Mouse (Mus musculus): ENCODE results near the gene Pigyl. TPM values are rescaled to one million over a fixed set of nuclear protein-coding genes. Genes with fewer than 3 reads are reported as not detected.
"Not testable (repeated sequence)": the region's sequence is repeated elsewhere in the genome, so short reads cannot be mapped to it uniquely, and the experiment has no call there.

Pigyl gene
- polyA plus RNA-seq, 1 experiment, result 64.8 TPM

DNA sequence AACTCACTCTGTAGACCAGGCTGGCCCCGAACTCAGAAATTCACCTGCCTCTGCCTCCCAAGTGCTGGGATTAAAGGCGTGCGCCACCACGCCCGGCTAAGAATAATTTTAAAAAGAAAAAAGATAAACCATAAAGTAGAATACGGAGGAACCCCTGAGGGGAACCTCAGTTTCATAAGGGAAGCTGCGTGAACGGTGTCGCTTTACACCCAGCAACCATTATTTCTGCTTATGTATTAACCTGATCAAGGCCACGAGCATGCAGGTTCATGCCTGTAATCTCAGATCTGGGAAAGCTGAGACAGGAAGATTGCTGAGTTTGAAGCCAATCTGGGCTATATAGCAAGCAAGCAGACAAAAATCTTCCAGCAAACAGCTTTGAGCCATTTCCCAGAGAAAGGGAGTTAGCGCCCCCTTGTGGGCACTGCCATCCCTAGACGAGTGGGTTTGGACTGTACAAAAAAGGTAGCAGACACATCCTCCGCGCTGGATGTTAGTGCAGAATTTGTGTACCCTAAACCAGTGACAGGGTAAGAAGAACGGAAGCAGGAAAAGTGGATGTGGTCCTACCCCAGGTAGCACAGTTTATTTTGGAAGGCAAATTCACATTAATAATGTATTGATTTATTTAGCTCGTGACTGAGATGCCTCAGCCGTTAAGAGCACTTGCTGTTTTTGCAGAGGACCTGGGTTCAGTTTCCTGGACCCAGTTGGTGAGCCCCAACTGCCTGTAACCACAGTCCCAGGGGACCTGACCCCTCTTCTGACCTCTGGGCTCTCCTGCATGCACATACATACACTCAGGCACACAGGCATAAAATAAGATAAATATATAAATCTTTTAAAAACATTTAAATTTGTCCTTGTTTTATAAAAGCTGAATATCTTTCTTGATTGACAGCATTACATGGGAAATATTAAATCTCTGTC, 13.3 kb upstream of the Pigyl start:
- no peaks in the 10 kb centered on the region for H3K36me3 ChIP-seq (ENCODE audit: control insufficient read depth, insufficient read depth, low read length)
- H3K27ac ChIP-seq (ENCODE audit: control insufficient read depth, insufficient read depth, low read depth, low read length), result no peak overlapping the region
- TF ChIP-seq POLR2A (IDR thresholded peaks at IDR 0.05; ENCODE audit: control insufficient read depth, low read depth, low read length) (no peak), CTCF (IDR thresholded peaks at IDR 0.05; ENCODE audit: control insufficient read depth, insufficient read depth, insufficient replicate concordance, low read depth, low read length) (peak; percentile 90; the same call in 1 of the 2 replicates)
- H3K27me3 ChIP-seq (ENCODE audit: control insufficient read depth, insufficient read depth, low read length), result no peaks in the 10 kb centered on the region
- H3K4me1 ChIP-seq (ENCODE audit: control insufficient read depth, insufficient read depth, low read length), result no peaks in the 10 kb centered on the region; the same call in 1 of the 2 replicates
- no peak overlapping the region for H3K4me3 ChIP-seq (ENCODE audit: control insufficient read depth, low read depth, low read length)

DNA sequence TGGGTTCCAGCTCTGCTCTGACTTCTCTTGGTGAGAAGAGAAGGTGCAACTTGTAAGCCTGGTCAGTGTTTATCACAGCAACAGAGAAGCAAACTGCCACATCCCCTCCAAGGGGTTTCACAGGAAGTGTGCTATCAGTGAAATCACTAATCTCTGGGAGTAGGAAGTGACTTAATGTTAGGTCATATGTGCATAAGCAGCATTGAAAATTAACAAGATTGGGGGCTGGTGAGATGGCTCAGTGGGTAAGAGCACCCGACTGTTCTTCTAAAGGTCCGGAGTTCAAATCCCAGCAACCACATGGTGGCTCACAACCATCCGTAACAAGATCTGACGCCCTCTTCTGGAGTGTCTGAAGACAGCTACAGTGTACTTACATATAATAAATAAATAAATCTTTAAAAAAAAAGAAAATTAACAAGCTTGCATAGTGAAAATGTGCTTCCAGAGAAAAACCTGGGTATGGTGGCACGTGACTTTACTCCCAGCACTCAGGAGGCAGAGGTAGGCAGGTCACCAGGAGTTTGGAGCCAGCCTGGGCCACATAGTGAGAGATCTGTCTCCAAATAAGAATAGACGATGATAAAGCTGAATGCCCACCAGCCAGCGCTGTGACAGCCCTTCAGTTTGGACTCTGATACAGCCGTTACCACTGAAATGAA, 12.2 kb upstream of the Pigyl start:
- Histone ChIP-seq H3K4me1 (ENCODE audit: control insufficient read depth, insufficient read depth, low read length) (peaks cover 3% of the 10 kb centered on the region), H3K27ac (ENCODE audit: control insufficient read depth, insufficient read depth, low read depth, low read length) (no peak overlapping the region), H3K4me3 (ENCODE audit: control insufficient read depth, low read depth, low read length) (no peak overlapping the region), H3K36me3 (ENCODE audit: control insufficient read depth, insufficient read depth, low read length) (no peaks in the 10 kb centered on the region), H3K27me3 (ENCODE audit: control insufficient read depth, insufficient read depth, low read length) (no peaks in the 10 kb centered on the region)
- TF ChIP-seq CTCF (IDR thresholded peaks at IDR 0.05; ENCODE audit: control insufficient read depth, insufficient read depth, insufficient replicate concordance, low read depth, low read length), result no peak
- no peak for TF ChIP-seq POLR2A (IDR thresholded peaks at IDR 0.05; ENCODE audit: control insufficient read depth, low read depth, low read length)

- peak overlapping the region; percentile 6; the same call in 1 of the 2 replicates for H3K4me3 ChIP-seq (ENCODE audit: control insufficient read depth, low read depth, low read length)
- H3K36me3 ChIP-seq (ENCODE audit: control insufficient read depth, insufficient read depth, low read length), result no peaks in the 10 kb centered on the region
- no peak overlapping the region for H3K27ac ChIP-seq (ENCODE audit: control insufficient read depth, insufficient read depth, low read depth, low read length)
- H3K27me3 ChIP-seq (ENCODE audit: control insufficient read depth, insufficient read depth, low read length), result no peaks in the 10 kb centered on the region
- TF ChIP-seq CTCF (IDR thresholded peaks at IDR 0.05; ENCODE audit: control insufficient read depth, insufficient read depth, insufficient replicate concordance, low read depth, low read length) (no peak), POLR2A (IDR thresholded peaks at IDR 0.05; ENCODE audit: control insufficient read depth, low read depth, low read length) (no peak)
- peaks cover 4% of the 10 kb centered on the region for H3K4me1 ChIP-seq (ENCODE audit: control insufficient read depth, insufficient read depth, low read length)
These were observed 7.0 kb upstream of the Pigyl start for GRCm38 (mm10) chr9:22149426-22150248.

- not testable (repeated sequence) for H3K27ac ChIP-seq (ENCODE audit: control insufficient read depth, insufficient read depth, low read depth, low read length); H3K36me3 ChIP-seq (ENCODE audit: control insufficient read depth, insufficient read depth, low read length); H3K27me3 ChIP-seq (ENCODE audit: control insufficient read depth, insufficient read depth, low read length); H3K4me3 ChIP-seq (ENCODE audit: control insufficient read depth, low read depth, low read length); H3K4me1 ChIP-seq (ENCODE audit: control insufficient read depth, insufficient read depth, low read length)
These were observed 6.4 kb upstream of the Pigyl start for GRCm38 (mm10) chr9:22150249-22150693.

DNA sequence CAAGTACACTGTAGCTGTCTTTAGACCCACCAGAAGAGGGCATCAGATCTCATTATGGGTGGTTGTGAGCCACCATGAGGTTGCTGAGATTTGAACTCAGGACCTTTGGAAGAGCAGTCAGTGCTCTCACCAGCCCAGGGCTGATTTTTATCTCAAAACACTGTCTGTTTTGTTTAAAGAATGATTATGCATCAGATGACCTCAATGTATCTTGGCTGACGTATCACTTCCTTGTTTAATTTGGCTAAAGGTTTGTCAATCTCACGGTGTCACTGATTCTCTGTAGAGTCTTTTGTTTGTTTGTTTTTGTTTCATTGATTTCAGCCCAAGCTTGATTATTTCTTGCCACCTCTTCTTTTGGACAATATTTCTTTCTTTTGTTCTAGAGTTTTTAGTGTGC, 5.7 kb upstream of the Pigyl start:
- Histone ChIP-seq H3K27ac (ENCODE audit: control insufficient read depth, insufficient read depth, low read depth, low read length) (no peak overlapping the region), H3K4me1 (ENCODE audit: control insufficient read depth, insufficient read depth, low read length) (peaks cover 6% of the 10 kb centered on the region), H3K4me3 (ENCODE audit: control insufficient read depth, low read depth, low read length) (no peak overlapping the region), H3K27me3 (ENCODE audit: control insufficient read depth, insufficient read depth, low read length) (no peaks in the 10 kb centered on the region), H3K36me3 (ENCODE audit: control insufficient read depth, insufficient read depth, low read length) (no peaks in the 10 kb centered on the region)
- TF ChIP-seq CTCF (IDR thresholded peaks at IDR 0.05; ENCODE audit: control insufficient read depth, insufficient read depth, insufficient replicate concordance, low read depth, low read length) (no peak), POLR2A (IDR thresholded peaks at IDR 0.05; ENCODE audit: control insufficient read depth, low read depth, low read length) (no peak)

DNA sequence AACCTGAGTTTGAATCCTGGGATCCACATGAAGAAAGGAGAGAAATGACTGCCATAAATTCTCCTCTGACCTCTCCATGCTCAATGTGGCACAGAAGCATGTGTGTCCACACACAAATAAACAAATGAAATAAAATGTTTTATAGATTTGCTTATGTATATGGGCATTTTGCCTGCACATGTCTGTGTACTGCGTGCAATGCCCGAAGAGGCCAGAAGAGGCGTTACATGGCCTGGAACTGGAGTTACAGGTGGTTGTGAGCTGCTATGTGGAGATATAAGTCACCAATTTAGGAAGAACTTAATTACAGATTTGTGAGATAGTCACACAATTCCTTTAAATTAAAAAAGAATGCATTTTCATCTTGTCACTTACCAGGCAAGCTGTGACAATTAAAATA, 2.8 kb upstream of the Pigyl start:
- no peaks in the 10 kb centered on the region for H3K36me3 ChIP-seq (ENCODE audit: control insufficient read depth, insufficient read depth, low read length)
- no peak overlapping the region for H3K27ac ChIP-seq (ENCODE audit: control insufficient read depth, insufficient read depth, low read depth, low read length)
- H3K4me3 ChIP-seq (ENCODE audit: control insufficient read depth, low read depth, low read length), result no peak overlapping the region
- H3K4me1 ChIP-seq (ENCODE audit: control insufficient read depth, insufficient read depth, low read length), result peaks cover 24% of the 10 kb centered on the region
- TF ChIP-seq POLR2A (IDR thresholded peaks at IDR 0.05; ENCODE audit: control insufficient read depth, low read depth, low read length) (no peak), CTCF (IDR thresholded peaks at IDR 0.05; ENCODE audit: control insufficient read depth, insufficient read depth, insufficient replicate concordance, low read depth, low read length) (no peak)
- no peaks in the 10 kb centered on the region for H3K27me3 ChIP-seq (ENCODE audit: control insufficient read depth, insufficient read depth, low read length)

- no peak overlapping the region for H3K27ac ChIP-seq (ENCODE audit: control insufficient read depth, insufficient read depth, low read depth, low read length)
- no peaks in the 10 kb centered on the region for H3K36me3 ChIP-seq (ENCODE audit: control insufficient read depth, insufficient read depth, low read length)
- H3K4me3 ChIP-seq (ENCODE audit: control insufficient read depth, low read depth, low read length), result peak overlapping the region; percentile 12
- peaks cover 20% of the 10 kb centered on the region for H3K4me1 ChIP-seq (ENCODE audit: control insufficient read depth, insufficient read depth, low read length)
- no peaks in the 10 kb centered on the region for H3K27me3 ChIP-seq (ENCODE audit: control insufficient read depth, insufficient read depth, low read length)
- no peak for TF ChIP-seq POLR2A (IDR thresholded peaks at IDR 0.05; ENCODE audit: control insufficient read depth, low read depth, low read length)
- peak; percentile 27; the same call in 1 of the 2 replicates for TF ChIP-seq CTCF (IDR thresholded peaks at IDR 0.05; ENCODE audit: control insufficient read depth, insufficient read depth, insufficient replicate concordance, low read depth, low read length)
These were observed 1.0 kb upstream of the Pigyl start for GRCm38 (mm10) chr9:22155614-22156013.

All from testis, adult 2 months (tissue).